8 mouse cellular contexts compared by ENCODE assay signal in genomic region chr6:51208660-51209396, GRCm38 (mm10).
DNase-seq lines count a peak whose midpoint lies in the region.

No protein-coding gene starts in this region.

- peak; percentile 64 for DNase-seq in gastrocnemius, adult 18-20 months (ENCODE audit: low spot score)
- no peak for DNase-seq in gastrocnemius, postnatal 10 days
- DNase-seq in ZHBTc4 (ENCODE audit: low read depth, low spot score): peak; percentile 85
- peak; percentile 89 for DNase-seq in embryo, embryonic 10 days (ENCODE audit: low spot score)
- DNase-seq in heart, postnatal 4 days: peak; percentile 63
- peak; percentile 49 for DNase-seq in layer of hippocampus, adult 11-12 months (ENCODE audit: low spot score)
- peak; percentile 76 for DNase-seq in lung, postnatal 10 days
- peak; percentile 86 for DNase-seq in retina, postnatal 7 days (ENCODE audit: low read depth, low spot score)
